Mouse (Mus musculus): ENCODE measurements around the gene Phtf1.

DNA sequence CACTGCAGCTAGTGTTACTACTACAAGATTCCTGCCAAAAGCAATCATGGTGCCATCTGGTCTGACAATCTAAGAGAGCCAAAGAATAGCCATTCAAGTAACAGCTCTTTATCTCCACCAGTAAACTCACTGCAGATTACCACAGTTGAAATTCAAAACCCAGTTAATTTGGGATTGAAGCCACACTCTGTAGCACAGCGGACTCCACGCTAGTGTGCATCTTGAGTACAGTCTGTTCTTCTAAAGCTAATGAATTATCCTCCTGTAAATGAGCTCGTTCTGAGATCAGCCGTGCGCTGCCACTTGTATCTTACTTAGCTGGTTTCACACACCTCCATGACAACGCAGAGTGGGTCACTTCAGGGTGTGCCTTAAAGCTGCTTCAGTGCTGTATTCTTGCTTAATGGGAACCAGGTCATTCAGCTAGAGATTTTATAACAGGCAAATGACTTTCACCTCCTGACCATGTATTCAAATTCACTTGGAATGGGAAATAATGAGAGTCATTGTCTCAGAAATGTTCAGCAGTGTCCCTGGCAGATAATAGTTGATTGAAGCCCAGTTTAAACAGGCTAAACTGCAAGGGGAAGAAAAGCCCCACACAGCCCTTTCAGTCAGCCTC lies 91.2 kb downstream of the Phtf1 start:
- TF ChIP-seq CTCF (IDR thresholded peaks at IDR 0.05; ENCODE audit: low read depth, low read length) (no peak), EP300 (IDR thresholded peaks at IDR 0.05; ENCODE audit: insufficient read depth, low read depth, low read length) (no peak)
